Mouse (Mus musculus) right cerebral cortex, adult 18-20 months (tissue): ENCODE measurements at regions not wholly inside any gene's neighbourhood (a gene's known extent, or its start where the extent isn't known, plus 50 kb on each side); places are given as distances from the start of the nearest gene placed in this dataset.

Experiments used
- DNase-seq: peaks from one replicate; pipeline ENCODE4 v3.0.0; 2022; ENCODE audit warnings: mixed read lengths

DNA sequence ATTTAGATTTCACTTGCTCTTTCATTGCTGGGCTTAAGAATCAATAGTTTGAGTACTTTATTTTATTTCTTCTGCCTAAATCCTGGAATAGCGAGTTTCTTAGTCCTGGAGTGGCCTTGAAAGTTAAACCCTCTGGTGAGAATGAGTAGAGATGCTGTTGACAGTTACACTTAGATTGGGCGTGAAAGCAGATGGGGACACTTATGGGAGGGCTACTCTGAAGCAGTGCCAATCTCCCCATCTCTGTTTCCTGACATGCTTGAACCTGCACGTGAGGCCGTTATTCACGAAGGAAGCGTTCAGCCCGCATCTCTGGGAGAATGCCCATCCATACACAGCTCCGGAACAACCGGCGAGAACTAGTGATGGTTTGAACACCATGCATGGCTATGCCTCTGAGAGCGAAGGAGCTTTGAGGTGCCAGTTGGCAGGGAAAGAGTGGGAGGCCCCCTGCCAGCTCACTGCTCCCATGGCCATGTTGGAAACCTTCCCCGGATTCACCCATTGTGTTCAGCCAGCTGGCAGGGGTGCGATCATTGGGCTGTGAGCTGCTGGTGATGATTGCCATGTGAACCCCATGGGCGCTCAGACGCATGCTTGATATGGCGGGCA, 792.2 kb upstream of the Got2 start:
- DNase-seq, result peak; percentile 3

- no peak for DNase-seq
These were observed 791.2 kb upstream of the Got2 start for GRCm38 (mm10) chr8:96679510-96679909.

DNA sequence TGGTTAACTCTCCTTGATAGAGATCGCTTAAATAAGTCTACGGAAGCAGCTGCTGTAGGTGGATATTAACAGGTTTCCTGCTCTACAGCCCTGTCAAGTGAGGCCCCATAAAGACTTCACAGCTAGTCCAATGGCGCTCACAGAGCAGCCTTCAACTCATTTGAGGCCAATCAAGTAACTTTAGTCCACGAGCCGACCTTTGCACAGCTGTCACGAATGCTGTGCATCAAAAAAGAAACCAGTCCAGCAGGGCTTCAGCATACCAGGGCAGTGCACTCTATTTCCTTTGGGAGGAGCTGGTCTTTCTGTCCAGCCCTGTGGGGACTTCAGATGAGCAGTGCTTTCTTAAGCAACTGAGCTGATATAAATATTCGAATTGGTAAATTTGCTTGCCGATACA, 786.4 kb upstream of the Got2 start:
- no peak for DNase-seq

GRCm38 (mm10) chr8:96656495-96657279, 768.3 kb upstream of the Got2 start:
- DNase-seq, result no peak

DNA sequence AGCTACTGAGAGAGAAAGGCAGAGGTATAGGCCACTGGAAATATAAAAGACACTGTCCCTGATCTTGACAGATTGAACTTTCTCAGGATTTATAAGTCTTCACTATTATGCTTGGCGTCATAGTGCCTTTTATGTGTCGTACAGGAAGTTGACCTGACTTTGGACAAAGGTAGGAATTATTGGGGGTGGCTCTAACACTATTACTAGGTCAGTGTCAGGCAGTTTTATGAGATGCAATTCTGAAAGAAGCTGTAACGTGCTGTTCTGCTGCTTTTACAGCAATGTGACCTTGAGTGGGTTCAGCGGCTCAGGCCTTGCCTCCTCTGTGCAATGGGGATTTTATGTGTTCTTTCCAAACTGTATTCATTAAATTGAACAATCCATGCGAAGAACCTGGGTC, 759.4 kb upstream of the Got2 start:
- no peak for DNase-seq
